In the genomic region with DNA sequence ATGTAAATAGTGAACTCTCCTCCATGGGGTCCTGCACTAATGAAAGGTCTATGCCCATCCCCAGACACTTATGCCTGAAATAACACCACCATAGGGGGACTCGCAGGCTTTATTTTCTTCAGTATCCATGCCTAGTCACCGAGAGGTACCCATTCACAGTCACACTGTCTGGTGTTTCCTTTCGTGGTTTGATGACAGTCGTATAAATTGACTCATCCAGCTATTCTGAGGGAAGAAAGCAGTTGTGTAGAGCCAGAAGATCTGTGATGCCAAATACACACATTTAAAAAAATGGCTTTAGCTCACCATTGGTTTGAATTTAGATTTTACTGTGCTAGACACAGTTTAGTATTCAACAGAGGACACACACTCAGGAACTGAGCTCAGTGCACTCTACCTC, we compare ENCODE assay signal across 22 mouse cellular contexts.
DNase-seq lines count a peak whose midpoint lies in the region; ATAC-seq and TF ChIP-seq lines count a peak whose summit lies in the region.
"Had no signal": no experiment of that assay in that cellular context is flagged by ENCODE, and none has a peak within 500 bp of the region (broad histone marks: within the 10 kb centered on the region; RNA-seq: fewer than 3 reads in every experiment).

No protein-coding gene starts in this region.

- peak overlapping the region; percentile 50; the same call in 1 of the 2 replicates for H3K27ac ChIP-seq in hindbrain, embryonic 13.5 days
- H3K27ac ChIP-seq in hindbrain, embryonic 11.5 days (ENCODE audit: low read depth, low read length), result no peak overlapping the region
- H3K27ac ChIP-seq in CH12.LX (ENCODE audit: insufficient read depth, low read depth), result no peak overlapping the region
- peak overlapping the region; percentile 77 for H3K27ac ChIP-seq in macrophage
- no peak overlapping the region for H3K27ac ChIP-seq in cerebellum, adult 2 months (ENCODE audit: insufficient read depth, low read length)
- H3K27ac ChIP-seq: embryonic facial prominence, embryonic 12.5 days; gastrocnemius, adult 2 months had no signal

- in situ Hi-C loops in CH12.LX (cut with MboI; ENCODE audit: low pct_ligation_motif_present, low pct_unique_long_range_greater_than_20kb, low sequenced_read_pairs), result loop anchor here (25.0 kb wide), 3 partner anchors 210 to 835 kb away; a partner anchor contains a TSS

- no peak for TF ChIP-seq CTCF in CH12.LX (conservative IDR thresholded peaks at IDR 0.05 in 1 of 2, IDR thresholded peaks at IDR 0.05 in 1 of 2; ENCODE audit: low read depth in 2 of 2, low read length in 2 of 2)
- TF ChIP-seq CTCF in cerebellum, adult 2 months (IDR thresholded peaks at IDR 0.05; ENCODE audit: borderline replicate concordance, insufficient read depth, low read depth, low read length), result no peak

- no peak for DNase-seq in hindbrain, embryonic 11.5 days (ENCODE audit: low spot score)
- DNase-seq in 3T3-L1 (ENCODE audit: low read depth, low spot score), result peak; percentile 67
- peak; percentile 12 for DNase-seq in CH12.LX (ENCODE audit: extremely low read depth)
- DNase-seq in cerebellum, adult 2 months, result no peak
- no peak for DNase-seq in ovary, postnatal 36 days (ENCODE audit: low spot score)
- DNase-seq: adrenal gland, postnatal 14 days; B cell, adult 2 months; cerebellum, adult 11 months; cerebellum, adult 9-10 months; cerebellum, postnatal 25 days; gastrocnemius, adult 2 months; gastrocnemius, postnatal 25 days; heart, postnatal 4 days; kidney, adult 11 months had no signal

- no peaks in the 10 kb centered on the region for H3K79me2 ChIP-seq in CH12.LX (replicated peaks; ENCODE audit: control insufficient read depth, extremely low read depth, insufficient read depth, poor library complexity, severe bottlenecking)
- H3K79me2 ChIP-seq in macrophage (ENCODE audit: inconsistent target), result no peaks in the 10 kb centered on the region

- H3K4me3 ChIP-seq in hindbrain, embryonic 13.5 days, result no peak overlapping the region
- H3K4me3 ChIP-seq in hindbrain, embryonic 11.5 days (ENCODE audit: low read depth, low read length), result no peak overlapping the region
- H3K4me3 ChIP-seq in CH12.LX (replicated peaks in 1 of 3; ENCODE audit: low read depth in 2 of 3, low read length in 2 of 3, poor library complexity in 1 of 3) (no peak overlapping the region), macrophage (ENCODE audit: inconsistent target) (no peak overlapping the region)
- H3K4me3 ChIP-seq in cerebellum, adult 2 months (replicated peaks; ENCODE audit: insufficient read depth, low read depth, low read length), result no peak overlapping the region
- H3K4me3 ChIP-seq: embryonic facial prominence, embryonic 12.5 days; gastrocnemius, adult 2 months; heart, embryonic 13.5 days; hindbrain, embryonic 15.5 days had no signal

- 82% methylated on average over 4 of the region's 4 CpGs for WGBS in hindbrain, embryonic 13.5 days
- WGBS in hindbrain, embryonic 11.5 days, result 82% methylated on average over 4 of the region's 4 CpGs
- 40% methylated on average over 4 of the region's 4 CpGs for WGBS in macrophage (ENCODE audit: missing documents)
- WGBS in cerebellum, adult 2 months, result 90% methylated on average over 4 of the region's 4 CpGs

- dilution Hi-C loops in CH12.LX (cut with MboI; ENCODE audit: extremely low pct_ligation_motif_present, extremely low pct_unique_long_range_greater_than_20kb, low sequenced_read_pairs), result no loop called here

- no peak for TF ChIP-seq RAD21 in CH12.LX (IDR thresholded peaks at IDR 0.05; ENCODE audit: low read depth, low read length)

- TF ChIP-seq EP300 in CH12.LX (IDR thresholded peaks at IDR 0.05; ENCODE audit: low read length), result no peak

- H3K4me1 ChIP-seq in hindbrain, embryonic 13.5 days (replicated peaks), result peaks cover 32% of the 10 kb centered on the region
- peaks cover 5% of the 10 kb centered on the region; the same call in 1 of the 2 replicates for H3K4me1 ChIP-seq in hindbrain, embryonic 11.5 days (replicated peaks; ENCODE audit: control insufficient read depth, insufficient read depth, low read length)
- H3K4me1 ChIP-seq in CH12.LX (ENCODE audit: control insufficient read depth in 1 of 2, insufficient read depth in 2 of 2), result peaks cover 11 to 33% of the 10 kb centered on the region in 2 experiments
- peaks cover 10% of the 10 kb centered on the region for H3K4me1 ChIP-seq in cerebellum, adult 2 months (ENCODE audit: control insufficient read depth, insufficient read depth, low read length)

- no peaks in the 10 kb centered on the region for H3K27me3 ChIP-seq in hindbrain, embryonic 13.5 days
- H3K27me3 ChIP-seq in hindbrain, embryonic 11.5 days (ENCODE audit: control insufficient read depth, insufficient read depth, low read length), result no peaks in the 10 kb centered on the region
- H3K27me3 ChIP-seq in CH12.LX (replicated peaks), result no peaks in the 10 kb centered on the region
- H3K27me3 ChIP-seq in cerebellum, adult 2 months (ENCODE audit: control insufficient read depth, insufficient read depth, low read length), result no peaks in the 10 kb centered on the region
- H3K27me3 ChIP-seq: embryonic facial prominence, embryonic 12.5 days; heart, embryonic 13.5 days; hindbrain, embryonic 15.5 days; Patski had no signal

- H3K4me2 ChIP-seq in hindbrain, embryonic 13.5 days, result no peak overlapping the region
- H3K4me2 ChIP-seq in hindbrain, embryonic 11.5 days (replicated peaks; ENCODE audit: low read depth, low read length), result no peak overlapping the region
- H3K4me2 ChIP-seq in CH12.LX (ENCODE audit: insufficient read depth, low read depth, poor library complexity, severe bottlenecking), result no peak overlapping the region
- H3K4me2 ChIP-seq: embryonic facial prominence, embryonic 12.5 days; hindbrain, embryonic 15.5 days had no signal

- H3K9ac ChIP-seq in hindbrain, embryonic 13.5 days, result no peak overlapping the region
- H3K9ac ChIP-seq in hindbrain, embryonic 11.5 days (ENCODE audit: low read depth, low read length), result no peak overlapping the region
- H3K9ac ChIP-seq in CH12.LX (ENCODE audit: insufficient read depth, low read depth), result no peak overlapping the region
- H3K9ac ChIP-seq: embryonic facial prominence, embryonic 12.5 days; hindbrain, embryonic 15.5 days had no signal

- ATAC-seq in hindbrain, embryonic 13.5 days (ENCODE audit: low FRiP score), result no peak
- ATAC-seq in hindbrain, embryonic 11.5 days (ENCODE audit: low FRiP score), result no peak
- ATAC-seq: activated CD4-positive, CD25-positive, alpha-beta regulatory T cell, adult 4 months; CD4-positive, CD25-positive, alpha-beta regulatory T cell, adult 4 months; Patski had no signal

- no peak for TF ChIP-seq POLR2A in CH12.LX (IDR thresholded peaks at IDR 0.05; ENCODE audit: low read depth, low read length)
- TF ChIP-seq POLR2A in cerebellum, adult 2 months (IDR thresholded peaks at IDR 0.05; ENCODE audit: borderline replicate concordance, insufficient read depth, low read length), result no peak

- no peaks in the 10 kb centered on the region for H3K9me3 ChIP-seq in hindbrain, embryonic 13.5 days
- no peaks in the 10 kb centered on the region for H3K9me3 ChIP-seq in hindbrain, embryonic 11.5 days (ENCODE audit: control insufficient read depth, low read length)
- no peaks in the 10 kb centered on the region for H3K9me3 ChIP-seq in CH12.LX (replicated peaks; ENCODE audit: low read length)
- H3K9me3 ChIP-seq: embryonic facial prominence, embryonic 12.5 days; heart, embryonic 13.5 days; hindbrain, embryonic 15.5 days had no signal

- H3K36me3 ChIP-seq in hindbrain, embryonic 13.5 days, result no peaks in the 10 kb centered on the region
- H3K36me3 ChIP-seq in hindbrain, embryonic 11.5 days (ENCODE audit: control insufficient read depth, insufficient read depth, low read length), result no peaks in the 10 kb centered on the region
- no peaks in the 10 kb centered on the region for H3K36me3 ChIP-seq in CH12.LX (replicated peaks in 1 of 2; ENCODE audit: control insufficient read depth in 1 of 2, insufficient read depth in 1 of 2, low read length in 1 of 2)
- no peaks in the 10 kb centered on the region for H3K36me3 ChIP-seq in macrophage (ENCODE audit: inconsistent target)
- H3K36me3 ChIP-seq: embryonic facial prominence, embryonic 12.5 days; heart, embryonic 13.5 days; hindbrain, embryonic 15.5 days had no signal

TF ChIP-seq in CH12.LX, 34 proteins besides CTCF, POLR2A, EP300 and RAD21:
- TF ChIP-seq RCOR1 (conservative IDR thresholded peaks at IDR 0.05; ENCODE audit: low read depth, low read length) (no peak), MAZ (IDR thresholded peaks at IDR 0.05; ENCODE audit: low read depth, low read length) (no peak), MAFK (IDR thresholded peaks at IDR 0.05; ENCODE audit: insufficient replicate concordance, low read length) (no peak), ZMIZ1 (IDR thresholded peaks at IDR 0.05; ENCODE audit: low read depth, low read length) (no peak), ETS1 (conservative IDR thresholded peaks at IDR 0.05; ENCODE audit: low read depth, low read length) (no peak), CHD2 (IDR thresholded peaks at IDR 0.05; ENCODE audit: low read length) (no peak), E2F4 (IDR thresholded peaks at IDR 0.05; ENCODE audit: insufficient replicate concordance, low read depth, low read length) (no peak), TBP (conservative IDR thresholded peaks at IDR 0.05; ENCODE audit: low read depth, low read length) (no peak), ELF1 (IDR thresholded peaks at IDR 0.05; ENCODE audit: low read depth, low read length) (no peak), HCFC1 (IDR thresholded peaks at IDR 0.05; ENCODE audit: low read depth, low read length) (no peak), MEF2A (IDR thresholded peaks at IDR 0.05; ENCODE audit: borderline replicate concordance, low read depth, low read length) (no peak), SIN3A (IDR thresholded peaks at IDR 0.05; ENCODE audit: low read length) (no peak), ZKSCAN1 (IDR thresholded peaks at IDR 0.05; ENCODE audit: borderline replicate concordance, low read depth, low read length) (no peak), MXI1 (IDR thresholded peaks at IDR 0.05; ENCODE audit: low read depth, low read length) (no peak), NELFE (IDR thresholded peaks at IDR 0.05; ENCODE audit: low read depth, low read length) (no peak), BHLHE40 (IDR thresholded peaks at IDR 0.05; ENCODE audit: low read depth, low read length) (no peak), ZC3H11A (IDR thresholded peaks at IDR 0.05; ENCODE audit: low read depth, low read length) (no peak)

Comparison
In these comparisons a context has a peak if more than half of its experiments do, and no peak if none do; other contexts are left out.
1. H3K27ac ChIP-seq: peak in hindbrain, embryonic 13.5 days (single experiment) and macrophage (single experiment); none in hindbrain, embryonic 11.5 days (single experiment), CH12.LX (single experiment) and cerebellum, adult 2 months (single experiment).
2. DNase-seq: peak in 3T3-L1 (single experiment) and CH12.LX (single experiment); none in hindbrain, embryonic 11.5 days (single experiment), cerebellum, adult 2 months (0 of 2) and ovary, postnatal 36 days (single experiment).